Mouse (Mus musculus): ENCODE measurements at regions not wholly inside any gene's neighbourhood (a gene's known extent, or its start where the extent isn't known, plus 50 kb on each side); places are given as distances from the start of the nearest gene placed in this dataset.

DNA sequence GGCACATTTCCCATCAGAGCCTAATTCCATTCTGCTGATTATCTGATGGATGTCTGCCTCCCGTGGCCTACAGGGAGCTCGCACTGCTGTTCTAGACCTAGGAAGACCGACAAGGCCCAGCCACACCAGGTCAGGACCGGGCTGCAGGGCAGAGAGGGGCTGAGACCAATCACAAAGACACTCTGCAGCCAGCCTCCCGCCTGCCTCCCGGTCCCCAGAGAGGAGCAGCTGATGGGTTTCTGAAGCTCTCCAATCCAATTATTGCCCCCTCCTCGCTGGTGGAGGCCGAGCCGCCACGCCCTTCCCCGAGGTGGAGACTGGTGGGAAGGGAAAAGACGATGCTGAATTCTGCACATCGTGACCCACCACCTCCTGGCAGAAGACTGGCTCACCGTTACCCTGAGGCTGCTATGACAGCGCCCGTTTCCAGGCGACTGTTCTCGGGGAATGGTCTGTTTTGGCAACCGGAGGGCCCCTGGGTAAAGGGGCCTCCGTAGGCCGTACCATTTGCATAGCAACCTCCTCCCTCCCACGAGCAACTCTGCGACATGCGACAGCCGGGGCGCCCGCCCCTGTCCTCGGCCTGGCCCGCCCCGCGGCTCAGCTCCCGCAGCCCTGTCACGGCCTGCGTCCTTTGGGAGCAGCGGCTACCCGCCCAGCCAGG is 53.5 kb upstream of the Pim1 start:
- H3K9ac ChIP-seq (ENCODE audit: low read length): peak overlapping the region; percentile 62
- peak; percentile 83 for ATAC-seq (ENCODE audit: insufficient read depth, low FRiP score)
- H3K4me2 ChIP-seq (ENCODE audit: low read depth, low read length): peak overlapping the region; percentile 65
- WGBS: 3% methylated on average over 36 of the region's 36 CpGs
- H3K27ac ChIP-seq (ENCODE audit: low read length): peak overlapping the region; percentile 53
- H3K9me3 ChIP-seq (replicated peaks; ENCODE audit: control insufficient read depth, low read length): no peaks in the 10 kb centered on the region
- H3K4me3 ChIP-seq (replicated peaks; ENCODE audit: low read length): peak overlapping the region; percentile 46
- peaks cover 32% of the 10 kb centered on the region for H3K4me1 ChIP-seq (ENCODE audit: control insufficient read depth, insufficient read depth, low read length)
- no peaks in the 10 kb centered on the region for H3K36me3 ChIP-seq (ENCODE audit: control insufficient read depth, insufficient read depth, low read length)
- no peaks in the 10 kb centered on the region for H3K27me3 ChIP-seq (ENCODE audit: control insufficient read depth, insufficient read depth, low read length)

DNA sequence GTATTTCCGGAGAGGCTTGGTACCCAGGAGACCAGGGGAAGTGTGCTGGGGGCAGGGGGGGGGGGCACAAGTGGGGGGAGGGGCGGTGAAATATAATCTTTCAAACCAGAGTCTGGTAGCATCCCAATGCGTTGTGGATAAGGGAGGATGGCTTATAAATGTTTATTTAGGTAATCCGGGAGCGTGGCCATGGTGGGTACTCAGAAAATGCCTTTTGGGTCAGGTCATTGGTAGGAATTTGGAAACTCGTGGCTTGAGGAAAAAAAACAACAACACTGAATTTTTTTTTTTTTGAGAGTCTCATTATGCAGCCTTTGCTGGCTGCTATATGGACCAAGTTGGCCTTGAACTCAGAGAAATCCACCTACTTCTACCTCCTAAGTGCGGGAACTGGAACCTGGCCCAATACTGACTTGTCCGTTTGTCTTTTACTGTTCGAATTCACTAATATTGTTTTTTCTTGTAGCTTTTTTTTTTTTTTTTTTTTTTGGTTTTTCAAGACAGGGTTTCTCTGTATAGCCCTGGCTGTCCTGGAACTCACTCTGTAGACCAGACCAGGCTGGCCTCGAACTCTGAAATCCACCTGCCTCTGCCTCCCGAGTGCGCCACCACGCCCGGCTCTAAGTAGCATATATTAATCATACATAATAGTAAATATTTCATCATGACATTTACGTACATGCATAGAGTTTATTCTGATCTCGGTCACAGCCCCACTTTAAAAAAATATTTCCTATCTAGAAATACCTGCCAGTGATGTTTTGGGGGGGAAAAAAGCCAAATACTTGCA is 52.8 kb upstream of the Pim1 start:
- peaks cover 32% of the 10 kb centered on the region for H3K4me1 ChIP-seq (ENCODE audit: control insufficient read depth, insufficient read depth, low read length)
- H3K27ac ChIP-seq (ENCODE audit: low read length): peak overlapping the region; percentile 55
- H3K36me3 ChIP-seq (ENCODE audit: control insufficient read depth, insufficient read depth, low read length): no peaks in the 10 kb centered on the region
- no peak for ATAC-seq (ENCODE audit: insufficient read depth, low FRiP score)
- H3K27me3 ChIP-seq (ENCODE audit: control insufficient read depth, insufficient read depth, low read length): no peaks in the 10 kb centered on the region
- H3K4me2 ChIP-seq (ENCODE audit: low read depth, low read length): peak overlapping the region; percentile 65
- peak overlapping the region; percentile 62 for H3K9ac ChIP-seq (ENCODE audit: low read length)
- 25% methylated on average over 16 of the region's 16 CpGs for WGBS
- H3K4me3 ChIP-seq (replicated peaks; ENCODE audit: low read length): peak overlapping the region; percentile 46
- no peaks in the 10 kb centered on the region for H3K9me3 ChIP-seq (replicated peaks; ENCODE audit: control insufficient read depth, low read length)

DNA sequence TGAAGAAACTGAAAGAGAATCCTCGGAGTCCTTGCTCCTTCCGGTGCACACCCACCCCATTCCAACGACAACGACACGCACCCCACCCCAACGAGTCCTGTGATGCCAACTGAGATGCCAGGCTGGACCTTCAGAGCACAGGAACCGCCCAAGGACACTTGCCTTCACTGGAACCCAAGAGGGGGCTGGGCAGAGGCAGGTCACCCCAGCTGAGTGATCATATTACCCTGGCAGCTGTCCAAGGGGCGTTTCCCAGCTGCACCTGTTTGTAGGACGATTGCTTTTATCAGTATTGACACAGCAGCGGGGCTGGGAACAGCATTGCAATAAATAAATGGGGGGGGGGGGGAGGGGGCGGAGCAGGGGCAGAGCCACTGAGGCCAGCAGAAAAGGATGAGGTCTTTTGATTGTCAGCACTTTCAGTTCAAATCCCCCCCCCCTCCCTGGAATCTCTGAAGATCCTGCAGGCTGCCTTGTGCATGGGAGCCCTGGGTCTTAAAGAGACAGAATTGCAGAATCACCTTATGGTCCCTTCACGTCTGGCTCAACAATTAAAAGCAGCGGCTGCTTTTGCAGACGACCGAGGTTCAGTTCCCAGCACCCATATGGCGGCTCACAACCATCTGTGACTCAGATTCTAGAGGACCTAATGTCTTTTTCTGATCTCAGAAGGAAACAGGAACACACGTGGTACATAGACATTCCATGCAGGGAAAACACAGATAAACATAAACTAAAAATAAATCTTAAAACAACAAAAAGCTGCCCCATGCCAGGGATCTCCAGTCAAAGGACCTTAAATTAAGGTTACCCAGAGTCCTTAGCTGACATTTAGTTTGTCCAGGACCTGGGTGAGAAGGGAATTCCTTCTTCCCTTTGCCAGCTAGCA is 52.0 kb upstream of the Pim1 start:
- Histone ChIP-seq H3K4me1 (ENCODE audit: control insufficient read depth, insufficient read depth, low read length) (peaks cover 32% of the 10 kb centered on the region), H3K9me3 (replicated peaks; ENCODE audit: control insufficient read depth, low read length) (no peaks in the 10 kb centered on the region), H3K27me3 (ENCODE audit: control insufficient read depth, insufficient read depth, low read length) (no peaks in the 10 kb centered on the region), H3K27ac (ENCODE audit: low read length) (peak overlapping the region; percentile 55), H3K36me3 (ENCODE audit: control insufficient read depth, insufficient read depth, low read length) (no peaks in the 10 kb centered on the region), H3K4me2 (ENCODE audit: low read depth, low read length) (peak overlapping the region; percentile 35; the same call in 1 of the 2 replicates), H3K9ac (ENCODE audit: low read length) (no peak overlapping the region), H3K4me3 (replicated peaks; ENCODE audit: low read length) (peak overlapping the region; percentile 14; the same call in 1 of the 2 replicates)
- 22% methylated on average over 17 of the region's 17 CpGs for WGBS
- ATAC-seq (ENCODE audit: insufficient read depth, low FRiP score): peak; percentile 66

DNA sequence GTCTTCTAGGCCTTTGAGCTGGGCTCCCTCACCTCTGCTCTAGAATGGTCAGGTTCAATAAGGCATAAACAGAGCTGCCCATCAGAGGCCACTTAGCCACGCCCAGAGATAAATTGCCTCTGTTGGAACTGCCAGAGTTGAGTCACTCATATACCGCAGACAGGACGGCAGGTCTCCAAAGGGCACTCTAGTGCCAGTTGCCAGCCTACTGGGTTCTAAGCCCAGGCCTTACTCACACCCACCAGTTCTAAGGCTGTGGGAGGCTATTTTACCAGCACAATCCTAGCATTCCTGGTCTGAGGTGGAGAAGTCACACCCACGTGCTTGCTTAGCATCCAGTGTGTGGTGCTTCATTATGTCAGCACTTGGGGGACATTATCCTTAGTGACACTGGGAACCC is 50.6 kb upstream of the Pim1 start:
- Histone ChIP-seq H3K9ac (ENCODE audit: low read length) (no peak overlapping the region), H3K4me2 (ENCODE audit: low read depth, low read length) (no peak overlapping the region), H3K4me3 (replicated peaks; ENCODE audit: low read length) (no peak overlapping the region), H3K27me3 (ENCODE audit: control insufficient read depth, insufficient read depth, low read length) (no peaks in the 10 kb centered on the region), H3K27ac (ENCODE audit: low read length) (peak overlapping the region; percentile 25), H3K36me3 (ENCODE audit: control insufficient read depth, insufficient read depth, low read length) (no peaks in the 10 kb centered on the region), H3K9me3 (replicated peaks; ENCODE audit: control insufficient read depth, low read length) (no peaks in the 10 kb centered on the region), H3K4me1 (ENCODE audit: control insufficient read depth, insufficient read depth, low read length) (peaks cover 37% of the 10 kb centered on the region)
- no peak for ATAC-seq (ENCODE audit: insufficient read depth, low FRiP score)
- 57% methylated on average over 4 of the region's 4 CpGs for WGBS

DNA sequence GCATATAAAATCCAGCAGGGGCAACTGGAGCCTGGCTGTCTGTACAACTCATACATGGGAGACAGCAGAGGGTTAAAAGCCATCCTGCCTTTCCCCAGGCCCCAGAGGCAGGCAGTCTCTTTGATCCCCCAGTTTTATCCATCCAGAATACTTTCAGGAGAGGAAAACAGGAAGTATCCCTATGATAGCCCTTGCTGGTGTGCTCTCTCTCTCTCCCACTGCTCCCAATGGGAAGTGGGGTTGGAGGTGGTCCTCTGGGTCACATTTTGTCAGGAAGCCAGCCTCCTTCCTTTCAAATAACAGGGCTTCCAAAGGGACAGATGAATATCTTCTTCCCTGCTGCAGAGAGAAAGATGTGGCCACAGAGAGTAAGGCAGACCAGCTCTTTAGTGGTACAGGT is 50.1 kb upstream of the Pim1 start:
- H3K4me1 ChIP-seq (ENCODE audit: control insufficient read depth, insufficient read depth, low read length): peaks cover 39% of the 10 kb centered on the region
- no peaks in the 10 kb centered on the region for H3K9me3 ChIP-seq (replicated peaks; ENCODE audit: control insufficient read depth, low read length)
- no peak overlapping the region for H3K9ac ChIP-seq (ENCODE audit: low read length)
- no peaks in the 10 kb centered on the region for H3K36me3 ChIP-seq (ENCODE audit: control insufficient read depth, insufficient read depth, low read length)
- H3K27ac ChIP-seq (ENCODE audit: low read length): peak overlapping the region; percentile 25; the same call in 1 of the 2 replicates
- H3K4me3 ChIP-seq (replicated peaks; ENCODE audit: low read length): no peak overlapping the region
- ATAC-seq (ENCODE audit: insufficient read depth, low FRiP score): no peak
- no peaks in the 10 kb centered on the region for H3K27me3 ChIP-seq (ENCODE audit: control insufficient read depth, insufficient read depth, low read length)
- no peak overlapping the region for H3K4me2 ChIP-seq (ENCODE audit: low read depth, low read length)
